Mouse (Mus musculus): ENCODE data around the gene Abl1.

DNA sequence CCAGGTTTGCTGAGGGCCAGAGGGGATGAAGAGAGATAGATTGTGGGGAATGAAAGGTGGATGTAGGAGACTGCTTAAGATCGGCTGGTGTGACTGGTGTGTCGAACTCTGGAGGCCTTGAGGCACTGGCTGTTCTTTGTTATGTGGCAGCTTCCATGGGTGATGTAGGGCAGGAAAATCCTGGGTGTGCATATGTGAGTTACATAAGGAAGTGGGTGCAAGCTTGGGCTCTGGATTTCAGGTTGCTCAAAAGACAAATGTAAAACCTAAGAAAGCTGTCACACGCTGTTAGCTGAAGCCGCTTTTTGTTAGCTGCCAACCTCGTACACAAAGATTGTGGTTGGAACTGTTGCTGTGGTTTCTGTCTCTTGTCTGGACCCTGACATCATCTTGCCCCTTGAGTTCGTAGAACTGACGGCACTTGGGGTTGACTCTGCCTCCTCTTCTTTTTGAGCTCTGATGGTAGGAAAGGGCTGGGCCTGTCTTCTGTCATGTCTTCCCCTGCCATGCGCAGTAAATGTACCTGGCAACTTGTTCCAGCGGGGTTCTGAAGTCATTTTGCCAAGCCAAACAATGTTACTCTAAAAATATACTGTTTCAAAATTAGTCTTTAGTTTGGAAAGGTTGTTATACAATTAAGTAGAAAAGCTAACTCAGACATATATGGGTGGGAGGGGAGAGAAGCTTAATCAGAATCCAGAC is 39.6 kb downstream of the Abl1 start:
- TF ChIP-seq CTCF (IDR thresholded peaks at IDR 0.05; ENCODE audit: low read depth, low read length) = no peak
- no peak for TF ChIP-seq POLR2A (IDR thresholded peaks at IDR 0.05; ENCODE audit: insufficient read depth, low read length)
- TF ChIP-seq EP300 (IDR thresholded peaks at IDR 0.05; ENCODE audit: insufficient read depth, low read depth, low read length) = no peak

Data from ES-Bruce4 (cell line).